Mouse (Mus musculus) liver, embryonic 14.5 days (tissue): Measurements from ENCODE around the gene Gusb. TPM values are rescaled to one million over a fixed set of nuclear protein-coding genes. Genes with fewer than 3 reads are reported as not detected.
"Not testable (repeated sequence)": the region's sequence is repeated elsewhere in the genome, so short reads cannot be mapped to it uniquely, and the experiment has no call there.

Experiments
- ATAC-seq: fragments of 200-750 bp; cut with Nextera tagmentation; 2 replicates; pipeline ENCODE4 v1.8.0; 2017; ENCODE audit warnings: moderate number of reproducible peaks, mild to moderate bottlenecking, moderate library complexity; ENCODE audit not compliant: insufficient read depth
- DNase-seq, 3 experiments: peaks; one replicate each; pipeline ENCODE4 v3.0.0-alpha.2; 2012 to 2013; ENCODE audit warnings: low read depth in 3 of 3, low spot score in 3 of 3
- H3K27ac ChIP-seq: fragments of 300-500 bp; sonication (generic); 2 replicates; pipeline ENCODE4 v1.5.1; 2014; ENCODE audit warnings: moderate library complexity, mild to moderate bottlenecking, control low read depth, inconsistent platforms
- H3K27me3 ChIP-seq: fragments of 300-500 bp; sonication (generic); 2 replicates; pipeline ENCODE4 v1.6.1; 2014; ENCODE audit warnings: mild to moderate bottlenecking, low read length, moderate library complexity; ENCODE audit not compliant: control insufficient read depth, insufficient read depth
- H3K36me3 ChIP-seq: fragments of 300-500 bp; sonication (generic); replicated peaks from 2 replicates; pipeline ENCODE4 v1.6.1; 2014; ENCODE audit warnings: low read depth; ENCODE audit not compliant: control insufficient read depth, insufficient read depth
- H3K4me1 ChIP-seq, 2 experiments: fragments of 200-500 bp in 1 of 2; fragments of 300-500 bp in 1 of 2; sonication (generic) in 1 of 2; replicated peaks; 2 replicates each; pipeline ENCODE4 v1.6.1; 2012 to 2014; ENCODE audit warnings: antibody characterized with exemption in 1 of 2, inconsistent platforms in 1 of 2, low read length in 1 of 2; ENCODE audit not compliant: control insufficient read depth in 2 of 2, insufficient read depth in 2 of 2
- H3K4me2 ChIP-seq: fragments of 300-500 bp; sonication (generic); 2 replicates; pipeline ENCODE4 v1.6.1; 2014; ENCODE audit warnings: low read depth, mild to moderate bottlenecking, control low read depth, moderate library complexity
- H3K4me3 ChIP-seq, 2 experiments: fragments of 200-500 bp in 1 of 2; fragments of 300-500 bp in 1 of 2; sonication (generic) in 1 of 2; 2 replicates each; pipeline ENCODE4 v1.5.1; 2012 to 2014; ENCODE audit warnings: low read depth in 2 of 2, low read length in 2 of 2, mild to moderate bottlenecking in 2 of 2, control low read depth in 1 of 2, inconsistent platforms in 1 of 2, moderate library complexity in 1 of 2; ENCODE audit not compliant: insufficient read depth in 1 of 2
- H3K9ac ChIP-seq: fragments of 300-500 bp; sonication (generic); replicated peaks from 2 replicates; pipeline ENCODE4 v1.6.1; 2014; ENCODE audit warnings: mild to moderate bottlenecking, control low read depth, moderate library complexity
- H3K9me3 ChIP-seq: fragments of 300-500 bp; sonication (generic); 2 replicates; pipeline ENCODE4 v1.6.1; 2016; ENCODE audit warnings: low read length, mixed read lengths; ENCODE audit not compliant: control insufficient read depth
- CTCF ChIP-seq: IDR thresholded peaks from 2 replicates; pipeline ENCODE4 v1.5.1; 2016; ENCODE audit warnings: antibody characterized with exemption, low read depth, control low read depth
- EP300 ChIP-seq: IDR thresholded peaks from 2 replicates; pipeline ENCODE4 v1.6.1; 2016; ENCODE audit warnings: antibody characterized with exemption, low read depth
- WGBS: fragments of 180-500 bp; shearing (Covaris S2); extraction: QIAGEN DNeasy Blood & Tissue Kit; methylation state at CpG from one replicate; pipeline ENCODE4 v1.1.7; 2014; ENCODE audit not compliant: insufficient replicate concordance; 5-methylcytosine and 5-hydroxymethylcytosine counted together
- polyA plus RNA-seq, 2 experiments: library from polyadenylated mRNA; depleted of rRNA in 1 of 2; stranded (reverse) in 1 of 2; unstranded in 1 of 2; fragments of >200 nt; fragmentation: Nextera tagmentation in 1 of 2; extraction: Ambion mirVana in 1 of 2; gene quantifications; 2 replicates each; pipeline versions ENCODE4 v1.2.1 to v1.2.3; 2012 to 2014

Gusb gene
- polyA plus RNA-seq, 2 experiments, result 18.7 to 37.9 TPM

- no peak overlapping the region for H3K4me2 ChIP-seq
- DNase-seq (no peak), ATAC-seq (no peak)
- no peak overlapping the region; the same call in 1 of the 2 replicates for H3K9ac ChIP-seq
- peaks cover 45% of the 10 kb centered on the region for H3K36me3 ChIP-seq
- H3K4me1 ChIP-seq, result no peaks in the 10 kb centered on the region; a peak in 1 of 4 replicates
- WGBS, result 88% methylated on average over 3 of the region's 3 CpGs
- no peak overlapping the region for H3K4me3 ChIP-seq
- H3K27me3 ChIP-seq, result no peaks in the 10 kb centered on the region
- no peak overlapping the region for H3K27ac ChIP-seq
- TF ChIP-seq CTCF (no peak), EP300 (no peak)
- no peaks in the 10 kb centered on the region for H3K9me3 ChIP-seq
Observed at GRCm38 (mm10) chr5:130043741-130044140, 40.9 kb upstream of the Gusb start.

GRCm38 (mm10) chr5:130041262-130041661 is 38.4 kb upstream of the Gusb start:
- ATAC-seq, result no peak
- WGBS, result 67% methylated on average over 4 of the region's 4 CpGs
- Histone ChIP-seq H3K9me3 (no peaks in the 10 kb centered on the region), H3K27ac (no peak overlapping the region), H3K27me3 (no peaks in the 10 kb centered on the region), H3K4me1 (no peaks in the 10 kb centered on the region; a peak in 1 of 4 replicates), H3K4me3 (no peak overlapping the region), H3K36me3 (peaks cover 37% of the 10 kb centered on the region), H3K9ac (no peak overlapping the region), H3K4me2 (no peak overlapping the region)
- TF ChIP-seq CTCF (no peak), EP300 (no peak)
- DNase-seq, result no peak

GRCm38 (mm10) chr5:130040797-130041196 is 37.9 kb upstream of the Gusb start:
- no peak overlapping the region for H3K4me2 ChIP-seq
- DNase-seq, result no peak
- H3K27me3 ChIP-seq, result no peaks in the 10 kb centered on the region
- H3K9me3 ChIP-seq, result no peaks in the 10 kb centered on the region
- no peak for ATAC-seq
- no peak overlapping the region for H3K9ac ChIP-seq
- no peak overlapping the region for H3K4me3 ChIP-seq
- TF ChIP-seq CTCF (no peak), EP300 (no peak)
- no peaks in the 10 kb centered on the region; a peak in 1 of 4 replicates for H3K4me1 ChIP-seq
- 84% methylated on average over 4 of the region's 4 CpGs for WGBS
- no peak overlapping the region for H3K27ac ChIP-seq
- H3K36me3 ChIP-seq, result peaks cover 37% of the 10 kb centered on the region

GRCm38 (mm10) chr5:130037752-130038455 is 35.1 kb upstream of the Gusb start:
- TF ChIP-seq CTCF, result peak; percentile 92
- TF ChIP-seq EP300, result no peak
- H3K4me1 ChIP-seq, result peaks cover 6 to 9% of the 10 kb centered on the region in 2 experiments
- H3K36me3 ChIP-seq, result peaks cover 38% of the 10 kb centered on the region
- H3K27me3 ChIP-seq, result no peaks in the 10 kb centered on the region
- H3K9ac ChIP-seq, result no peak overlapping the region
- H3K4me3 ChIP-seq, result no peak overlapping the region
- WGBS, result 64% methylated on average over 19 of the region's 19 CpGs
- no peak overlapping the region for H3K27ac ChIP-seq
- ATAC-seq (no peak), DNase-seq (peak; percentile 28 to 44 (median 37))
- no peak overlapping the region for H3K4me2 ChIP-seq
- H3K9me3 ChIP-seq, result no peaks in the 10 kb centered on the region

- not testable (repeated sequence) for H3K4me3 ChIP-seq, H3K27me3 ChIP-seq, H3K9me3 ChIP-seq, DNase-seq, H3K27ac ChIP-seq, ATAC-seq, H3K4me1 ChIP-seq, H3K9ac ChIP-seq, H3K4me2 ChIP-seq
- peaks cover 25% of the 10 kb centered on the region for H3K36me3 ChIP-seq
- WGBS, result 58% methylated on average over 2 of the region's 2 CpGs
- peak; percentile 56 for TF ChIP-seq CTCF
Observed at GRCm38 (mm10) chr5:130036300-130036699, 33.5 kb upstream of the Gusb start.
